Mouse (Mus musculus) pancreas, adult 10 weeks (tissue): ENCODE measurements around the gene Zdhhc5. TPM values are rescaled to one million over a fixed set of nuclear protein-coding genes. Genes with fewer than 3 reads are reported as not detected.

Experiments used
- polyA plus RNA-seq: library from polyadenylated mRNA; stranded (reverse); fragments of 350-450 nt; fragmentation: Illumina TruSeq; extraction: RNeasy Lipid Tissue Mini Kit (QIAGEN cat#74804); gene quantifications from one replicate; pipeline ENCODE4 v1.2.3, GENCODE M21; 2015; ENCODE audit warnings: low read depth, low replicate concordance; ENCODE audit not compliant: insufficient read depth

Gene Zdhhc5
- polyA plus RNA-seq, result 6.6 TPM

DNA sequence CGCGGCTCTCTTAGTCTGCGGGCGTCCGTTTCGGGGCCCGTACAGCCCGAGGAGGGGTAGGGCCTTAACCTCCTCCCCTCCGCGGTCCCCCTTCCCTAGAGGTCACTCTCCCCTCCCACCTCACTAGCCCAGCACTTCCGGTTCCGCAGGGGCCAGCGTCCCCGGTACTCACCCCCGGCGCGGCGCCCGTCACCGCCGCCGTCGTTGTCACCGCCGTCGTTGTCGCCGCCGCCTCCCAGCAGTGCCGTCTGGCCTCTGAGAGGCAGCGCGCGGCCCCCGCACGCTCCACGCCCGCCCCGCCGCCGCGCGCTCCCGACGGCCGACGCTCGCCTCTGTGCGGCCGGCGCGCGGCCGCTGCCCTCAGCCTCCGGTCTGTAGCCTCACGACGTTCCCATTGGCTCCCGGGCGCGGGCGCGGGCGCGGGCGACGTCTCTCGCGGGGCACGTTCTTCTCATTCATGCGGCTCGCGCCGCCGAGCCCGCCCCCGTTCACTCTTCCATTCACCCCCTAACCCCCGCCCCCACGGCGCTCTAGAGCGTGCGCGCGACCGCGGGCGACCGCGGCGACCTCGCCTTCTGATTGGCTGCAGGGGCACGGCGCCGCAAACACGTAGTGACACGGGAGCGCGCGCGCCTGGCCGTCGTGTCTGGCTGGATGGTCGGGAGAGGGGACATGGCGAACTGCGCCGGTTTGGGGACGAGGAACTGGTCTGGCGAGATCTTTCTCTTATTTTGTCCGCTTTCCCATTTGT lies at the start of gene Zdhhc5:
Zdhhc5 (minus strand) TSS at position 370 of the 751 bp plus-strand sequence.

DNA sequence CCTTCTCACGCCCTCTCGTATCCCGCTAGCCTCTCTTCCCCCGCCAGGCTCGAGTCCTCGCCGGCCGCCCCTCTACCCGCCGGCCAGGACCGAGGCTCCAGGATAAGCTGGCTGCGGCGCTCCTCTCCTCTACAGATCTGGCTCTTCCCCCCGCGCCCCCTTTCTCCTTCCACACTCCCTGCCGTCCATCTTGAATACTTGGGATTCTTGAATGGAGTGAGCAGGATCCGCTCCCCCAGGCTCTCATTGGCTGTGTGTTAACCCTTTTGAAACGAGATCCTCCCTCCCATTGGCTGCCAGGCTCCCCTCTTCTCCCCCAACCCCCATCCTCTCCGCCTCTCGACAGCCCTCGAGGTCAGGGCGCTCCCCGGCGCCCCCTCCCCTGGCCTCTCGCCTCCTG lies 28.6 kb upstream of the Zdhhc5 start, which contains the start of gene Gm19426:
Gm19426 (minus strand) TSS at position 95 of the 400 bp plus-strand sequence.

DNA sequence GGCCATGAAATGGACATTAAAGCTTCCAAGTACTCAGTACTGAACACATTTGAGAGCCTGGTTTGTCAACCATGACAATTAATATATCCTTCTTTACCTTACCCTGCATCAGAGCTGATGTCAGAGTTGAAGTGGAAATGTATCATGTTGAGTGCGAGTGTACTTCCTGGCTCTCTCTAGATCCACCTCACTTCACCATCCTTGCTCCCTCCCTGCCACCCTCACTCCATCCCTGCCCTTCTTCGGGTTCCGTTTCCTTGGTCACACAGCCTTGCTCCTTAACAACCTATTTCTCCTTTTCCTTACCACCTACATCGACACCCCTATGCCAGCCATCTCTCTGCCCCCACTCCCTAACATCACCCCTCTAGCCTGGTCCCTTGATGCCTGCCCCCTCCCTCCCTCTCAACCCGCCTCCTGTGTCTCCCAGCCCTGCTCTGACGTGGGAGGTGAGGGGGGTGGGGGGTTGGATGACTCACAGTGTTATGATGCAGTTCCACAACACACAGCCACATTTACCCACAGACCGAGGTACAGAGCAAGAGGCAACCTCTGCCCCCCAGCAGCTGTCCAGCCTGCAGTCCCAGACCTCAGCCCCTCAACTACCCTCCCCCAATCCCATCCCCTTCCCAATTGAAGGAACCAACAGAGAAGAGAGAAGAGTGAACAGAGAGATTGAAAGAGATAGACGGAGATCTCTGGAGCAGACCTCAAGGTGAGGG lies 18.8 kb upstream of the Zdhhc5 start, which contains the start of gene Ypel4:
Ypel4 (plus strand) TSS at position 480 of the 722 bp plus-strand sequence.

DNA sequence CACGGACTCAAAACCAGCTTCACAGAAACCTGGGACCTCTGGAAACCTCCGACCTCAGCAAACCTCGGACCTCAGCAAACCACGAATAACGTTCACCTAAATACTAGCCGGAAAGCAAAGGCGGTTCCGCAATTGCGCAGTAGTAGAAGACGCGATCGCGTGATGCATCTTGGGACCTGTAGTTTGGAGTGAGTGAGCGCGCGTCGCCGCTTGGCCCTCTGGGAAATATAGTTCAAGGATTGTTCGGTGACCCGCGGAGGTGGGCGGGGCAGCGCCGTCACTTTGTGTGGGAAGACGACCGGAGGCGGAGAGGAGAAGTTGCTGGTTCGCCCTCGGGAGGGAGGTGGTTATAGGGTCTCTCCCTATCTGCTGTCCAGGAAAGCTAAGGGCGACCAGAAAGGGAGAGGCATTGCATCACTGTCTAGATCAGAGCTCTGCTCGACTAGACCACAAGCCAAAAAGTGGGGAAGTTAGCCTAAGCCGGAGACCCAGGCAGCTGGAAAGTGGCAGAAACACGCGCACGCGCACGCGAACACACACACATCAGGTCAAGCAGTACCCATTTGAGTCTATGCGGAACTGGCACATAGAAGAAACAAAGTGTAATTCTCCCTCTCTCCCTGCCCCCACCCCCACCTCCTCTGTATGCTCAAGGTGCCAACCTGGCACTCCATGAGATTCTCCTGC lies 12.3 kb upstream of the Zdhhc5 start, which contains the start of gene Clp1:
Clp1 (minus strand) TSS at position 179 of the 687 bp plus-strand sequence.

DNA sequence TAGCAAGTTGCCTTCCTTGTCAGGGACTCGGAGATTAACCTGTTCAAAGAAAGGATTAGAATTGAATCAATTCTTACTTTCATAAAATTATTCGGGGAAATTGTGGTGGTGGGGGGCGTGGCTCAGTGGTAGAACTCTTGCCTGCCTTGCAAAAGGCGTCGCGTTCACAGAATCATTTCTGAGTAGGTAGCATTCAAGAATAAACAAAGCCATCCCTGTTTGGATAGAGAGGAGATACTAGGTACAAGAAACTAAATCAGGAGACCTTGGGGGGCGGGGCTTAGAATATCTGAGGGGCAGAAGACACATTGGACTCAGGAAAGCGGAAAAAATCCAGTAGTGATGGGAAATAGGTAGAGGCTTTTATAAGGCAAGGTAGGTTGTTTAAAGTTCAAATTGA lies 36.0 kb downstream of the Zdhhc5 start, which contains the start of gene Tmx2:
Tmx2 (minus strand) TSS at position 125 of the 400 bp plus-strand sequence.

DNA sequence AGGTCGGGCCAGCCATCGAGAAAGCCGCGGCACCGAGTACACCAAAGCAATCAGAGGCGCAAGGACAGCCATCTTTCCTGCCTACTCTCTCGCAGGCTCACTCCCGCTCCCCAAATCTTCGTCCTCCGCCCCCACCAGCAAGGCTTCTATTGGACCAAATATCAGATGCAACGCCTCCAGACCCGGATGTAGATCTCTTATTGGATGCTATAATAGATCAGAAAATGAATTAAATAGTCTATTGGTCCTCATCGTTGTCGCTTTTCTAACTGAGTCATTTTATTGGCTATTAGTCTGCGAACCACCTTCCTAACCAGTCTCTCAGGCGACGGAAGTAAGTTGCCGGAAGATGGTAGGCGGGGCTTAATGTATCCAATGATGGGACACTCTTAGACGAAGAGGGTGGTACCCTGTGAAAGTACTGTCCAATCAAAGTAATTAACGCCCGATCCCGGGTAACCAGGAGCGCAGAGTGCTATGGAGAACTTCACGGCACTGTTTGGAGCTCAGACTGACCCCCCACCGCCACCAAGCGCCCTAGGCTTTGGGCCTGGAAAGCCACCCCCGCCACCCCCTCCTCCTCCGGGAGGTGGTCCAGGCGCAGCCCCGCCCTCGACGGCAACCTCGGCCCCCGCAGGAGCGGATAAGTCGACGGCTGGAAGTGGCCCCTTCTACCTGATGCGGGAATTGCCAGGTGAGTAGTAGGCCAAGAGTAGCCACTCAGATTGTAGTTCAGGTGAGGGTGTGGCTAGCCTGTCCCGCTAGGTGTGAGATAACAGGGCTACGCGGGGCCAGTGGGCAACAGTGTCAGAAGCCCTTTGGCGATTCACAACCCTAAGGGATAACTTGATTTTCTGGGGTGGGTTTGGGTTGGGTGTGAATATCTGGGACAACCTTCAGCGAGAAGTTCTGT lies 36.8 kb downstream of the Zdhhc5 start, which contains the start of the genes Gm28635 and Med19:
Gm28635 (minus strand) TSS at position 74 of the 913 bp plus-strand sequence.
Med19 (plus strand) TSS at position 435 of the 913 bp plus-strand sequence.

DNA sequence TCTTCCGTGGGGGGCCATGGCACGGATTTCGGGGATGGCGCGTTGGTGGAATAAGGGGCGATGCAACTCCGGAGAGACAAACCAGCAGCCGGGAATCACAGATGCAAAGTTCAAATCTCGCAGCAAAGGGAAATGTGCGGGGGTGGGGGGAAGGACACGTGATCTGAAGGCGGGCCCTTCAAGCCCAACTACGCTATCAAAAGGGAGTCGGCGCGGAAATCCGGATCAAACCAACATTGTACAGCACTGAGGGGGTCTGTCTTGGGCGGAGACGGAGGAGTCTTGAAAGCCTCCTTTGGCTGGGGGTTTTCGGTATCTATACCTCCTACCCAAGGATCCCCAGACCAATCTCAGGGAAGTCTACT lies 44.4 kb downstream of the Zdhhc5 start, which contains the start of gene Selenoh:
Selenoh (minus strand) TSS at position 202 of the 365 bp plus-strand sequence.

DNA sequence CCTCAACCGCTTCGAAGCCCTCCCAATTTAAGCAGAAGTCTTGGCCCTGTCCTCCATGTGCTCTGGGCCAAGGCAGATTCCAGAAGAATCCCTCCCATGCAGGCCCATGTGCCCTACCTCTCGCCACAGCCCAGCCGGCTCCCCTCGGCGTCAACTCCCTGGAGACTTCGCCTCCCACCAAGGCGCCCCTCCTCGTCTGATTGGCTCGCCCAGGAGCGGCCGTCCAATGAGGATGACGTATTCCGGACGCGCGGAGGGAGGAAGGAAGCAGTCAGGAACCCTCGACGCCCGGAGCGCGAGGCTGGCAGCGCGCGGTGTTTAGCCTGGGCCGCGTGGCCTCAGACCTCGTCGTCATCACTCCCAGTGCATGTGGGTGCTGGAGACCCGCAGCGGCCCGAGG lies 56.2 kb downstream of the Zdhhc5 start, which contains the start of gene Btbd18:
Btbd18 (plus strand) TSS at position 274 of the 400 bp plus-strand sequence.

DNA sequence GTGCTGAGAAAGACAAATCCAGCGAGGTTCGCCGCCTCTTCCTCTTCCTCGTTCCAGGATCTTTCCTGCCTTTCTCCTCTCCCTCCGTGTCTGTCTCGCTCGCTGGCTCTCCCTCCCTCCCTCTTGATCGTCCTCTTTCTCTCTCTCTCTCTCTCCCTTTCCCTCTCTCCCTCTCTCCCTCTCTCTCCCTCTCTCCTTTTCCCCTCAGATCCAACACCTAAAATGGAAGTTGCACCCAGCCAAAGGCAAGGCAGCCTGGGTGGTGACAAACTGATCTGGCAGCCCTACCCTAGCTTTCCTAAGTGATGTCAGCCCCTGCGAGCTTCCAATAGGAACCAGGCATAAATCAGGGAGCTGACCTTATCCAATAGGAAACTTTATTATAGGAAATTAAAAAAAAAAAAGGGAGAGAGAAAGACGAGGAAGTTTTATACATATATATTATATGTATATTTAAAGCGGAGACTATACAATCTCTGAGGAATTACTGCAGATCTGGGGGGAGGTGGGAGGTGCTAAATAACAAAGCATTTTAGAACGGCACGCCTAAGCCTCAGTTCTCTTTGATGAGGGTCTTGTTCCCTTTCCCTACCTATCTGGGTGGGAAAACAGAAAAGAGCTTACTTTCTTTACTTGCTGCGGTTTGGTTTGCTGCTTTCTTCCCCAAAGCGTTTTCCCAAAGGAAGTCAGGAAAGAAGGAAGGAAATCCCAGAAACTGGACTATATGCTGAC lies 64.3 kb downstream of the Zdhhc5 start, which contains the start of gene Ctnnd1:
Ctnnd1 (minus strand) TSS at position 302 of the 732 bp plus-strand sequence.

Other genes with a start within 250 kb of the Zdhhc5 start
- 5.4 TPM for gene Tfpi, start 238.4 kb downstream of the Zdhhc5 start, polyA plus RNA-seq
- 18.0 TPM for gene Ctnnd1, start 64.4 kb downstream of the Zdhhc5 start, polyA plus RNA-seq
- gene Btbd18, start 56.1 kb downstream of the Zdhhc5 start, polyA plus RNA-seq, result not detected
- 5.8 TPM for gene Selenoh, start 44.4 kb downstream of the Zdhhc5 start, polyA plus RNA-seq
- gene Gm28635, start 37.1 kb downstream of the Zdhhc5 start, polyA plus RNA-seq, result not detected
- gene Med19, start 36.8 kb downstream of the Zdhhc5 start, polyA plus RNA-seq, result 5.5 TPM
- gene Tmx2, start 36.0 kb downstream of the Zdhhc5 start, polyA plus RNA-seq, result 10.3 TPM
- gene Clp1, start 12.2 kb upstream of the Zdhhc5 start, polyA plus RNA-seq, result 3.8 TPM
- 2.0 TPM for gene Ypel4, start 18.9 kb upstream of the Zdhhc5 start, polyA plus RNA-seq
- not detected for gene Gm19426, start 28.5 kb upstream of the Zdhhc5 start, polyA plus RNA-seq
- gene Serping1, start 60.3 kb upstream of the Zdhhc5 start, polyA plus RNA-seq, result 120 TPM
- gene Ube2l6, start 83.6 kb upstream of the Zdhhc5 start, polyA plus RNA-seq, result 13.6 TPM
- not detected for gene Smtnl1, start 107.5 kb upstream of the Zdhhc5 start, polyA plus RNA-seq
- gene Timm10, start 111.8 kb upstream of the Zdhhc5 start, polyA plus RNA-seq, result 9.3 TPM
- 2.1 TPM for gene Slc43a1, start 123.7 kb upstream of the Zdhhc5 start, polyA plus RNA-seq
- gene Rtn4rl2, start 171.5 kb upstream of the Zdhhc5 start, polyA plus RNA-seq, result 1.6 TPM
- gene Slc43a3, start 221.4 kb upstream of the Zdhhc5 start, polyA plus RNA-seq, result 43.6 TPM